Mouse (Mus musculus) embryonic facial prominence, embryonic 13.5 days (tissue): ENCODE results near the gene Ntn1. TPM values are rescaled to one million over a fixed set of nuclear protein-coding genes. Genes with fewer than 3 reads are reported as not detected.

ENCODE experiments used
- ATAC-seq: fragments of 200-750 bp; cut with Nextera tagmentation; 2 replicates; pipeline ENCODE4 v1.8.0; 2017; ENCODE audit warnings: low read depth; ENCODE audit not compliant: insufficient number of reproducible peaks, insufficient read depth, low FRiP score, low TSS enrichment
- H3K27ac ChIP-seq: fragments of 300-500 bp; sonication (generic); 2 replicates; pipeline ENCODE4 v1.5.1; 2015; ENCODE audit warnings: moderate library complexity, mild to moderate bottlenecking, inconsistent platforms
- H3K27me3 ChIP-seq: fragments of 300-500 bp; sonication (generic); 2 replicates; pipeline ENCODE4 v1.6.1; 2015; ENCODE audit warnings: mild to moderate bottlenecking, inconsistent platforms
- H3K36me3 ChIP-seq: fragments of 300-500 bp; sonication (generic); 2 replicates; pipeline ENCODE4 v1.6.1; 2015; ENCODE audit warnings: mild to moderate bottlenecking, inconsistent platforms
- H3K4me1 ChIP-seq: fragments of 300-500 bp; sonication (generic); 2 replicates; pipeline ENCODE4 v1.6.1; 2015; ENCODE audit warnings: inconsistent platforms
- H3K4me2 ChIP-seq: fragments of 300-500 bp; sonication (generic); 2 replicates; pipeline ENCODE4 v1.6.1; 2015; ENCODE audit warnings: moderate library complexity, mild to moderate bottlenecking, inconsistent platforms
- H3K4me3 ChIP-seq: fragments of 300-500 bp; sonication (generic); 2 replicates; pipeline ENCODE4 v1.5.1; 2015; ENCODE audit warnings: mild to moderate bottlenecking, inconsistent platforms
- H3K9ac ChIP-seq: fragments of 300-500 bp; sonication (generic); 2 replicates; pipeline ENCODE4 v1.6.1; 2015; ENCODE audit warnings: mild to moderate bottlenecking, inconsistent platforms
- H3K9me3 ChIP-seq: fragments of 300-500 bp; sonication (generic); 2 replicates; pipeline ENCODE4 v1.6.1; 2016; ENCODE audit warnings: inconsistent platforms
- WGBS: fragments of 180-500 bp; shearing (Covaris S2); methylation state at CpG from one replicate; pipeline ENCODE4 v1.1.7; 2015; ENCODE audit warnings: mixed read lengths; 5-methylcytosine and 5-hydroxymethylcytosine counted together
- microRNA-seq: library from miRNA; unstranded; fragments of <30 nt; microRNA quantifications from one replicate; pipeline ENCODE4, GENCODE M21; 2016
- polyA plus RNA-seq: library from polyadenylated mRNA; unstranded; fragments of >200 nt; fragmentation: Nextera tagmentation; extraction: Ambion mirVana; gene quantifications from 2 replicates; pipeline ENCODE4 v1.2.1, GENCODE M21; 2015

The Ntn1 gene
- polyA plus RNA-seq, 1 experiment from 2014 or later, result 7.1 TPM

DNA sequence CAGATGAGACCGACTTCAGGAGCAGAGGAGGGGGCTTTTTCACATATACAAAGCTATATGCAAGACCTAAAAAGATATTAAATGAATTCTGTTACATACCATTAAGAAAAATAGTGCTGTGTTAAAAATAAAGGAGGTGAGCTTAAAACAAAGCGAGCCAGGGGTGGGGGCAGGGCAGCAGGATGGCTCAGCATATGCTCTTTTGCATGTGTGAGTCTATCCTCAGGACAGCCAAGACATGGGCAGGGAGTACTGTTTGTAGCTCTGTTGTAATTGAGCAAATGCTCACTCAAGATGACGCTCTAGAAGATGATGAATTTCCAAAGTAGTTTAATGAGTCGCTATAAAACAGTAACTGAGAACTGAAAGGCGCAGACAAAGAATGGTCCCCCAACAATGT is 236.2 kb downstream of the Ntn1 start:
- Histone ChIP-seq H3K27me3 (no peaks in the 10 kb centered on the region), H3K36me3 (no peaks in the 10 kb centered on the region), H3K9me3 (no peaks in the 10 kb centered on the region), H3K4me1 (no peaks in the 10 kb centered on the region), H3K4me2 (no peak overlapping the region), H3K9ac (no peak overlapping the region), H3K4me3 (no peak overlapping the region), H3K27ac (no peak overlapping the region)
- no peak for ATAC-seq
- 89% methylated on average over 5 of the region's 5 CpGs for WGBS

DNA sequence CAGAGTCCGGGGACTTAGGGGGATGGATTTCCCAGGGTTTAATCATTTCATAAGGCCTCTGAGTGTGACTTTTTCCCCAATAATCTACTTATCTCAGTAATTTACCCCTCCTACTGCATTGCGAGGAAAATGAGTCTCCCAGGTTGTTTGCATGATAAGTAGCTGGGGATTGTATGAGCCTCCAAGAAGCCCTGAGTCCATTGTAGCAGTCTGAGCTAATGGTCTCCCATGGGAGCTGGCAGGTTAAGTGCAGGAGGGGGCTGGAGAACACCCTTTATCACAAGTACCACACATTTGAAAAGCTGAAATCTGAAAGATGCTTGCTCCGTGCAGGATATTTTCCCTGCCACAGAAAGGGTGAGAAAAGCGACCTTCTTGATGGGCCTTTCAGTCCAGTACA is 240.8 kb downstream of the Ntn1 start:
- ATAC-seq, result no peak
- H3K9me3 ChIP-seq, result no peaks in the 10 kb centered on the region
- no peak overlapping the region for H3K4me2 ChIP-seq
- no peaks in the 10 kb centered on the region for H3K27me3 ChIP-seq
- no peak overlapping the region for H3K4me3 ChIP-seq
- no peak overlapping the region for H3K9ac ChIP-seq
- WGBS, result 81% methylated on average over 4 of the region's 4 CpGs
- peaks cover 10% of the 10 kb centered on the region for H3K4me1 ChIP-seq
- H3K27ac ChIP-seq, result no peak overlapping the region
- H3K36me3 ChIP-seq, result no peaks in the 10 kb centered on the region

Small RNAs within 50 kb of the gene (microRNA-seq; reads per million reads assigned to microRNA genes)
- not detected for gene Mir6406

Other genes with a start within 250 kb of the Ntn1 start
- 0.67 and 0.79 TPM in 2 replicates for gene Pik3r5, start 31.3 kb upstream of the Ntn1 start, polyA plus RNA-seq
- 1.6 and 2.2 TPM in 2 replicates for gene Pik3r6, start 102.2 kb upstream of the Ntn1 start, polyA plus RNA-seq
- 0.48 and 1.1 TPM in 2 replicates for gene Mfsd6l, start 155.4 kb upstream of the Ntn1 start, polyA plus RNA-seq
- 0.26 TPM in 1 of 2 replicates, not detected in the other for gene Ccdc42, start 186.2 kb upstream of the Ntn1 start, polyA plus RNA-seq